Mouse (Mus musculus): ENCODE data around the gene Sh2d1b1. TPM values are rescaled to one million over a fixed set of nuclear protein-coding genes. Genes with fewer than 3 reads are reported as not detected.

Gene Sh2d1b1
- total RNA-seq, 2 experiments from 2014 or later = 0.14 to 0.45 TPM

DNA sequence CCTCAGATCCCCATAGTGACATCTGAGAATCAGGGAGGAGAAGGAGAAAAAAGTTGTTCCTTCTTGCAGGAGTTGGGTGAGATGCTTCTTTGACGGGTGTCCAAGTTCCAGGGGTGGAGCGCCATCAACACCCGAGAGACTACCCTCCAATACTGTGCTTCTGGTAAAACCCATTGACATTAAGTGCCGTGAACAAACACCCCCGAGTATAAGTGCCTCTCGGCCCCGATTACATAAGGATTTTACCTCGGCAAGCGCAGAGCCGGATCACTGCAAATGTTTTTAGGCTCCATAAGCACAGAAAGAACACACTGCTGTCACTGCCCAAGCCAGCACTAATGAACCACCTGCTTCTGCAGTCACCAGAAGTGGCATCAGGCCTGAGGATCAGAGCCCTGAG lies 45.9 kb downstream of the Sh2d1b1 start:
- DNase-seq (ENCODE audit: low spot score in 2 of 2) = no peak

DNA sequence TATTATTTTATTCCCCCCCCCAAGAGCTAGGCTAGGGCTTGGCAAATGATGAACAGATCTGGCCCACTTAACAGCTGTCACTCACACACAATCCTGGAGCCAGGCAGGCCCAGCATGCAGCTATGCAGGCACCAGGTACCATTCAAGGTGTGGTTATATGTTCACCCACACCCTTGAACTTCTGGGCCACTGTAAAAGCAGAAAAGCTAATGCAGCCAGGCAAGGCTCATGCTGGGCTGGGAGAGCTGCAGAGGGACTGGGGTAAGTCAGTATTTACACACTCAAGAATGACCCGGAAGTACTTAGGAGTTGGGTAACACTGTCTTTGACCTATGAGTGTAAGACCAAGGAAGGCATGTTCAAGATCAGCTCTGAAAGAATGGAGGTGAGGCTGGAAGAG lies 47.2 kb downstream of the Sh2d1b1 start:
- DNase-seq (ENCODE audit: low spot score in 2 of 2) = no peak

DNA sequence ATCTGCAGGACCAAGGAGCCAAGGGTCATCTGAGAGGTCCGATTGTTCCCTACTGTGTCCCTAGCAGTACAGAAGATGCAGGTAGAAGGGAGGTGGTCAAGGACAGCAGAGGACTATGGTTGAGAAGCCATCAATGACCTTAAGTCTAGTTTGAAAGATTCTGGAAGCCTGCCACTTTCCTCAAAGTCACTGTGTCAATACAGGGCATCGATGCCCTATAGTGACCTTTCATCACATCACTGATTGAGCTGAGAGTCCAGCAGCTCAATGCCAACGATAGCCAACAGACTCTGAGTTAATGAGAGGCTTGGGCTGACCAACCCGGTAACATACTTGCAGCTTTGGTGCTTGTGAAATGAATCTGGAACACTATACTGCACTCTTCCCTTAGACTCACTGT lies 48.2 kb downstream of the Sh2d1b1 start:
- DNase-seq (ENCODE audit: low spot score in 2 of 2) = no peak

DNA sequence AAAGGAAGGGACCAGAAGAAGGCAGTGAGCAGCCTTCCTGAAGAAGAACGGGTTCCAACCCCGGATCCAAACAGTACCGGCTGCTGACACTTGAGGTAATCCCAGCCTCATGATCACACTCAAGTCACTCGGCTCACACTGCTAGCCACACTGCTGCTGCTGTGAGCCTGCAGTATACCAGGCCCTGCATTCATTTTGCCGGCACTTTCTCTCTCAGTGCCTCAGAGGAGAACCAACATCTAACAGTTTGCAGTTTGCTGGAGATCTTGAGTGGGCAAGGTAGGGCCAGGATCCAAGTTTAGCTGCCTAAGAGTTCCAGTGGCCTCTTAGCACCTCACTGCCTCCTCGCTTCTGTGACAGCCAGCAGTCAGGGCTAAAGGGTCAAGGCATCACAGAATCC lies 54.8 kb downstream of the Sh2d1b1 start:
- no peak for DNase-seq (ENCODE audit: low spot score in 2 of 2)

DNA sequence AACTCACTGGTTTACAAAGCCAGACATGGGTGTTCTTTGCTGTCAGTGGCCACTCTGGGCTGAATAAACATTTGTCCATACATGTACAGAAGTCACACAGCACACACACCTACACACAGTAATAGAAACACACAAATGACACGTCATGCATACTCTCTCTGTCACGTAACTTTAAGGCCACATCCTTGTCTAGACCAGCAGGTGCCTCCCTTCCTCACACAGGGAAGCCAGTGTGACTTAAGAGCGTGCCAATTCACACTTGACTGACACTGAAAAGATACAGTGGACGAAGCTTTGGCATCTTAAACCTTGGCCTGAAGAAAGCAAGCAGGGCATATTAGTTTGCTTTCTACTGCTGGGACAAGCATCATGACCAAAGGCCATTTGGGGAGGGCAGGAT lies 55.7 kb downstream of the Sh2d1b1 start:
- DNase-seq (ENCODE audit: low spot score in 2 of 2) = no peak

Other genes with a start within 250 kb of the Sh2d1b1 start
- gene Ddr2, start 166.6 kb upstream of the Sh2d1b1 start, total RNA-seq (2021) = 10 to 100 TPM; 25.5 to 26.4 TPM
- 10 to 100 TPM; 33.0 to 33.7 TPM for gene Uap1, start 102.4 kb upstream of the Sh2d1b1 start, total RNA-seq (2021)
- 10 to 100 TPM; 43.0 to 45.1 TPM for gene Uhmk1, start 61.9 kb upstream of the Sh2d1b1 start, total RNA-seq (2021)
- gene Sh2d1b2, start 44.6 kb upstream of the Sh2d1b1 start, total RNA-seq (2021) = not detected
- gene Gm7694, start 29.0 kb downstream of the Sh2d1b1 start, total RNA-seq (2021) = 10 to 100 TPM; 13.2 to 15.8 TPM
- not detected for gene Spata46, start 31.5 kb downstream of the Sh2d1b1 start, total RNA-seq (2021)